Mouse (Mus musculus): Measurements from ENCODE around the gene Ccdc63. TPM values are rescaled to one million over a fixed set of nuclear protein-coding genes. Genes with fewer than 3 reads are reported as not detected.
"Not testable (repeated sequence)": the region's sequence is repeated elsewhere in the genome, so short reads cannot be mapped to it uniquely, and the experiment has no call there.

Ccdc63 gene
- 0.31 and 0.36 TPM in 2 replicates for polyA plus RNA-seq (2014; fragmentation: Nextera tagmentation; extraction: Ambion mirVana)

GRCm38 (mm10) chr5:122140723-122141122 lies at the start of gene Ccdc63:
Ccdc63 (minus strand) TSS chr5:122140823.
- Histone ChIP-seq H3K27me3 (ENCODE audit: control insufficient read depth, insufficient read depth, low read length) (no peaks in the 10 kb centered on the region), H3K4me1 (ENCODE audit: control insufficient read depth, insufficient read depth, low read length) (0 out of 2 replicates have a peak, but pooled peaks cover 8% of the 10 kb centered on the region), H3K27ac (ENCODE audit: low read depth, low read length) (no peak within 1 kb of the TSS), H3K9ac (ENCODE audit: low read depth, low read length) (no peak within 1 kb of the TSS), H3K4me3 (ENCODE audit: low read length) (no peak within 1 kb of the TSS), H3K9me3 (ENCODE audit: control insufficient read depth, low read length) (no peaks in the 10 kb centered on the region), H3K4me2 (replicated peaks; ENCODE audit: low read depth, low read length) (no peak within 1 kb of the TSS), H3K36me3 (ENCODE audit: control insufficient read depth, insufficient read depth, low read length) (no peaks in the 10 kb centered on the region)
- WGBS: 91% methylated on average over 3 of the region's 3 CpGs
- no peak for ATAC-seq (ENCODE audit: low FRiP score, low TSS enrichment)

- H3K4me1 ChIP-seq (ENCODE audit: control insufficient read depth, insufficient read depth, low read length): no peaks in the 10 kb centered on the region
- no peaks in the 10 kb centered on the region for H3K27me3 ChIP-seq (ENCODE audit: control insufficient read depth, insufficient read depth, low read length)
- H3K9me3 ChIP-seq (ENCODE audit: control insufficient read depth, low read length): peaks cover 4% of the 10 kb centered on the region; the same call in 1 of the 2 replicates
- H3K36me3 ChIP-seq (ENCODE audit: control insufficient read depth, insufficient read depth, low read length): no peaks in the 10 kb centered on the region
- H3K4me3 ChIP-seq (ENCODE audit: low read length): no peak overlapping the region
- H3K27ac ChIP-seq (ENCODE audit: low read depth, low read length): no peak overlapping the region
- H3K4me2 ChIP-seq (replicated peaks; ENCODE audit: low read depth, low read length): no peak overlapping the region
- WGBS: 66% methylated on average over 3 of the region's 3 CpGs
- no peak for ATAC-seq (ENCODE audit: low FRiP score, low TSS enrichment)
- H3K9ac ChIP-seq (ENCODE audit: low read depth, low read length): no peak overlapping the region
Observed at GRCm38 (mm10) chr5:122189115-122189514, 48.5 kb upstream of the Ccdc63 start.

- H3K36me3 ChIP-seq (ENCODE audit: control insufficient read depth, insufficient read depth, low read length); H3K9me3 ChIP-seq (ENCODE audit: control insufficient read depth, low read length); H3K4me2 ChIP-seq (replicated peaks; ENCODE audit: low read depth, low read length); H3K27ac ChIP-seq (ENCODE audit: low read depth, low read length); H3K27me3 ChIP-seq (ENCODE audit: control insufficient read depth, insufficient read depth, low read length); ATAC-seq (ENCODE audit: low FRiP score, low TSS enrichment); H3K4me3 ChIP-seq (ENCODE audit: low read length); H3K9ac ChIP-seq (ENCODE audit: low read depth, low read length); H3K4me1 ChIP-seq (ENCODE audit: control insufficient read depth, insufficient read depth, low read length): not testable (repeated sequence)
- 100% methylated on average over 6 of the region's 6 CpGs for WGBS
Observed at GRCm38 (mm10) chr5:122184858-122185257, 44.2 kb upstream of the Ccdc63 start.

GRCm38 (mm10) chr5:122184283-122184806 lies 43.7 kb upstream of the Ccdc63 start:
- no peak overlapping the region for H3K9ac ChIP-seq (ENCODE audit: low read depth, low read length)
- H3K27me3 ChIP-seq (ENCODE audit: control insufficient read depth, insufficient read depth, low read length): no peaks in the 10 kb centered on the region
- no peak overlapping the region for H3K27ac ChIP-seq (ENCODE audit: low read depth, low read length)
- no peak overlapping the region for H3K4me2 ChIP-seq (replicated peaks; ENCODE audit: low read depth, low read length)
- H3K36me3 ChIP-seq (ENCODE audit: control insufficient read depth, insufficient read depth, low read length): no peaks in the 10 kb centered on the region
- no peak overlapping the region for H3K4me3 ChIP-seq (ENCODE audit: low read length)
- H3K9me3 ChIP-seq (ENCODE audit: control insufficient read depth, low read length): peaks cover 4% of the 10 kb centered on the region; the same call in 1 of the 2 replicates
- no peak for ATAC-seq (ENCODE audit: low FRiP score, low TSS enrichment)
- no peaks in the 10 kb centered on the region for H3K4me1 ChIP-seq (ENCODE audit: control insufficient read depth, insufficient read depth, low read length)
- WGBS: 68% methylated on average over 7 of the region's 7 CpGs

- 51% methylated on average over 6 of the region's 6 CpGs for WGBS
- Histone ChIP-seq H3K4me1 (ENCODE audit: control insufficient read depth, insufficient read depth, low read length) (no peaks in the 10 kb centered on the region), H3K9ac (ENCODE audit: low read depth, low read length) (no peak overlapping the region), H3K4me2 (replicated peaks; ENCODE audit: low read depth, low read length) (no peak overlapping the region), H3K27me3 (ENCODE audit: control insufficient read depth, insufficient read depth, low read length) (no peaks in the 10 kb centered on the region), H3K4me3 (ENCODE audit: low read length) (no peak overlapping the region), H3K27ac (ENCODE audit: low read depth, low read length) (no peak overlapping the region), H3K9me3 (ENCODE audit: control insufficient read depth, low read length) (peaks cover 2% of the 10 kb centered on the region; the same call in 1 of the 2 replicates), H3K36me3 (ENCODE audit: control insufficient read depth, insufficient read depth, low read length) (peaks cover 17% of the 10 kb centered on the region)
- ATAC-seq (ENCODE audit: low FRiP score, low TSS enrichment): no peak
Observed at GRCm38 (mm10) chr5:122179665-122180064, 39.0 kb upstream of the Ccdc63 start.

- peak; percentile 73; the same call in 1 of the 2 replicates for ATAC-seq (ENCODE audit: low FRiP score, low TSS enrichment)
- Histone ChIP-seq H3K9ac (ENCODE audit: low read depth, low read length) (no peak overlapping the region), H3K9me3 (ENCODE audit: control insufficient read depth, low read length) (no peaks in the 10 kb centered on the region), H3K4me3 (ENCODE audit: low read length) (no peak overlapping the region), H3K27ac (ENCODE audit: low read depth, low read length) (no peak overlapping the region), H3K27me3 (ENCODE audit: control insufficient read depth, insufficient read depth, low read length) (no peaks in the 10 kb centered on the region), H3K36me3 (ENCODE audit: control insufficient read depth, insufficient read depth, low read length) (peaks cover 41% of the 10 kb centered on the region), H3K4me1 (ENCODE audit: control insufficient read depth, insufficient read depth, low read length) (no peaks in the 10 kb centered on the region), H3K4me2 (replicated peaks; ENCODE audit: low read depth, low read length) (no peak overlapping the region)
- 15% methylated on average over 1 of the region's 1 CpGs for WGBS
Observed at GRCm38 (mm10) chr5:122176398-122176797, 35.8 kb upstream of the Ccdc63 start.

- 79% methylated on average over 7 of the region's 7 CpGs for WGBS
- Histone ChIP-seq H3K27ac (ENCODE audit: low read depth, low read length) (no peak overlapping the region), H3K4me3 (ENCODE audit: low read length) (no peak overlapping the region), H3K4me2 (replicated peaks; ENCODE audit: low read depth, low read length) (no peak overlapping the region), H3K27me3 (ENCODE audit: control insufficient read depth, insufficient read depth, low read length) (no peaks in the 10 kb centered on the region), H3K4me1 (ENCODE audit: control insufficient read depth, insufficient read depth, low read length) (no peaks in the 10 kb centered on the region), H3K9ac (ENCODE audit: low read depth, low read length) (no peak overlapping the region), H3K36me3 (ENCODE audit: control insufficient read depth, insufficient read depth, low read length) (peaks cover 46% of the 10 kb centered on the region), H3K9me3 (ENCODE audit: control insufficient read depth, low read length) (no peaks in the 10 kb centered on the region)
- ATAC-seq (ENCODE audit: low FRiP score, low TSS enrichment): no peak; the same call in 1 of the 2 replicates
Observed at GRCm38 (mm10) chr5:122175961-122176360, 35.3 kb upstream of the Ccdc63 start.

GRCm38 (mm10) chr5:122175402-122175801 lies 34.8 kb upstream of the Ccdc63 start:
- peak; percentile 52 for ATAC-seq (ENCODE audit: low FRiP score, low TSS enrichment)
- no peak overlapping the region for H3K9ac ChIP-seq (ENCODE audit: low read depth, low read length)
- H3K4me2 ChIP-seq (replicated peaks; ENCODE audit: low read depth, low read length): no peak overlapping the region
- H3K36me3 ChIP-seq (ENCODE audit: control insufficient read depth, insufficient read depth, low read length): peaks cover 51% of the 10 kb centered on the region
- no peaks in the 10 kb centered on the region for H3K9me3 ChIP-seq (ENCODE audit: control insufficient read depth, low read length)
- H3K27ac ChIP-seq (ENCODE audit: low read depth, low read length): no peak overlapping the region
- H3K4me3 ChIP-seq (ENCODE audit: low read length): no peak overlapping the region
- H3K4me1 ChIP-seq (ENCODE audit: control insufficient read depth, insufficient read depth, low read length): no peaks in the 10 kb centered on the region
- WGBS: 38% methylated on average over 2 of the region's 2 CpGs
- no peaks in the 10 kb centered on the region for H3K27me3 ChIP-seq (ENCODE audit: control insufficient read depth, insufficient read depth, low read length)

- Histone ChIP-seq H3K27me3 (ENCODE audit: control insufficient read depth, insufficient read depth, low read length) (no peaks in the 10 kb centered on the region), H3K4me1 (ENCODE audit: control insufficient read depth, insufficient read depth, low read length) (peaks cover 12% of the 10 kb centered on the region), H3K36me3 (ENCODE audit: control insufficient read depth, insufficient read depth, low read length) (peaks cover 85% of the 10 kb centered on the region), H3K27ac (ENCODE audit: low read depth, low read length) (no peak overlapping the region), H3K9ac (ENCODE audit: low read depth, low read length) (no peak overlapping the region), H3K4me3 (ENCODE audit: low read length) (no peak overlapping the region), H3K9me3 (ENCODE audit: control insufficient read depth, low read length) (no peaks in the 10 kb centered on the region), H3K4me2 (replicated peaks; ENCODE audit: low read depth, low read length) (no peak overlapping the region)
- 95% methylated on average over 8 of the region's 8 CpGs for WGBS
- no peak for ATAC-seq (ENCODE audit: low FRiP score, low TSS enrichment)
Observed at GRCm38 (mm10) chr5:122171058-122171457, 30.4 kb upstream of the Ccdc63 start.

All from kidney, embryonic 14.5 days (tissue).